Mouse (Mus musculus) limb, embryonic 11.5 days (tissue): ENCODE results near the gene Hip1. TPM values are rescaled to one million over a fixed set of nuclear protein-coding genes. Genes with fewer than 3 reads are reported as not detected.
A peak's percentile ranks its signal among the peaks of the same experiment; 100 is the strongest.

Source experiments
- ATAC-seq: fragments of 200-750 bp; cut with Nextera tagmentation; 2 replicates; pipeline ENCODE4 v1.8.0; 2017; ENCODE audit warnings: low read depth; ENCODE audit not compliant: insufficient number of reproducible peaks, low FRiP score, low TSS enrichment
- DNase-seq: peaks from one replicate; pipeline ENCODE4 v3.0.0-alpha.2; 2015; ENCODE audit warnings: low spot score
- H3K27ac ChIP-seq: fragments of 300-500 bp; sonication (generic); replicated peaks from 2 replicates; pipeline ENCODE4 v1.5.1; 2014; ENCODE audit warnings: low read depth, mild to moderate bottlenecking, low read length
- H3K27me3 ChIP-seq: fragments of 300-500 bp; sonication (generic); 2 replicates; pipeline ENCODE4 v1.6.1; 2014; ENCODE audit warnings: mild to moderate bottlenecking, low read length, mixed read lengths; ENCODE audit not compliant: control insufficient read depth, insufficient read depth
- H3K36me3 ChIP-seq: fragments of 300-500 bp; sonication (generic); 2 replicates; pipeline ENCODE4 v1.6.1; 2014; ENCODE audit warnings: mild to moderate bottlenecking, low read length, moderate library complexity, mixed read lengths; ENCODE audit not compliant: control insufficient read depth, insufficient read depth
- H3K4me1 ChIP-seq: fragments of 300-500 bp; sonication (generic); 2 replicates; pipeline ENCODE4 v1.6.1; 2014; ENCODE audit warnings: low read length, mixed read lengths; ENCODE audit not compliant: control insufficient read depth, insufficient read depth
- H3K4me2 ChIP-seq: fragments of 300-500 bp; sonication (generic); 2 replicates; pipeline ENCODE4 v1.6.1; 2014; ENCODE audit warnings: low read depth, mild to moderate bottlenecking, moderate library complexity; ENCODE audit not compliant: severe bottlenecking
- H3K4me3 ChIP-seq: fragments of 300-500 bp; sonication (generic); 2 replicates; pipeline ENCODE4 v1.5.1; 2014; ENCODE audit warnings: low read depth, low read length
- H3K9ac ChIP-seq: fragments of 300-500 bp; sonication (generic); 2 replicates; pipeline ENCODE4 v1.6.1; 2014; ENCODE audit warnings: mild to moderate bottlenecking, low read length
- H3K9me3 ChIP-seq: fragments of 300-500 bp; sonication (generic); 2 replicates; pipeline ENCODE4 v1.6.1; 2016; ENCODE audit warnings: low read length; ENCODE audit not compliant: control insufficient read depth
- WGBS: fragments of 180-500 bp; shearing (Covaris S2); extraction: QIAGEN DNeasy Blood & Tissue Kit; methylation state at CpG from one replicate; pipeline ENCODE4 v1.1.7; 2014; 5-methylcytosine and 5-hydroxymethylcytosine counted together
- polyA plus RNA-seq: library from polyadenylated mRNA; unstranded; fragments of >200 nt; fragmentation: Nextera tagmentation; extraction: Ambion mirVana; gene quantifications from 2 replicates; pipeline ENCODE4 v1.2.1, GENCODE M21; 2014

Gene Hip1
- polyA plus RNA-seq, 1 experiment from 2014 or later, result 35.2 TPM

DNA sequence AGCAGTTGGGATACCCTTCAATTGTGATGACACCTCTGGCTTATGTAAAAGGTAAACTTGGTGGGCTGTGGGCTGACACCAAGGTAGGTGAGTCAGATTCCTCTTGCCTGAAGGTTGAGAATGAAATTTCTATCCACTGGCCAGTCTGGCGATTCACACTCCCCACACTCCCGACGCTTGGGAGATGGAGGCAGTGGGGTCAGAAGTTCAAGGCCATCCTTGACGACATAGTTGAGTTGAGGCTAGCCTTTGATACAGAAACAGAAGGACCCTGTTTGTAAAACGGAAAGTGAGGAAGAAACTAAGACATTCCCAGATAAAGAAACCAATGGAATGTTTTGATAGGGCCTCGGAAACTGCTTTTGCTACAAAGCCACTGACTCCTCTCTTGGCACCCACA, 145.5 kb downstream of the Hip1 start:
- ATAC-seq (no peak), DNase-seq (no peak)
- Histone ChIP-seq H3K4me1 (no peaks in the 10 kb centered on the region), H3K9me3 (no peaks in the 10 kb centered on the region), H3K9ac (no peak overlapping the region), H3K27me3 (no peaks in the 10 kb centered on the region), H3K4me3 (no peak overlapping the region), H3K27ac (no peak overlapping the region), H3K4me2 (no peak overlapping the region), H3K36me3 (no peaks in the 10 kb centered on the region)
- 69% methylated on average over 6 of the region's 6 CpGs for WGBS

DNA sequence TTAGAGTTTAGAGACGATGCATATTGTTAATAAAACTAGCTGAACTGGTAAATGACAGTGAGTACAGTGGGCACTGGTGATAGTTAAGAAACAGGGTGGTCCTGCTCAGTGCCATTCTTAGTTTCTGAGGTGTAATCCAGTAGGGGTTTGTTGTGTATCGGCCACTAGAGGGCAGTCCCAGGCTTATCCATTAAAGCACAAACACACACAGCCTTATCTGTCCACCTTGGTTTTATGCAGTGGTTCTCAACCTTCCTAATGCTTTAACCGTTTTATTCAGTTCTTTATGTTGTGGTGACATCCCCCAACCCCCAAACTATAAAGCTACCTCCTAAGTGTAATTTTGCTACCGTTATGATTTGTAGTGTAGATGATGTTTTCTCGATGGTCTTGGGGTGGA, 149.1 kb downstream of the Hip1 start:
- WGBS, result 52% methylated on average over 5 of the region's 5 CpGs

DNA sequence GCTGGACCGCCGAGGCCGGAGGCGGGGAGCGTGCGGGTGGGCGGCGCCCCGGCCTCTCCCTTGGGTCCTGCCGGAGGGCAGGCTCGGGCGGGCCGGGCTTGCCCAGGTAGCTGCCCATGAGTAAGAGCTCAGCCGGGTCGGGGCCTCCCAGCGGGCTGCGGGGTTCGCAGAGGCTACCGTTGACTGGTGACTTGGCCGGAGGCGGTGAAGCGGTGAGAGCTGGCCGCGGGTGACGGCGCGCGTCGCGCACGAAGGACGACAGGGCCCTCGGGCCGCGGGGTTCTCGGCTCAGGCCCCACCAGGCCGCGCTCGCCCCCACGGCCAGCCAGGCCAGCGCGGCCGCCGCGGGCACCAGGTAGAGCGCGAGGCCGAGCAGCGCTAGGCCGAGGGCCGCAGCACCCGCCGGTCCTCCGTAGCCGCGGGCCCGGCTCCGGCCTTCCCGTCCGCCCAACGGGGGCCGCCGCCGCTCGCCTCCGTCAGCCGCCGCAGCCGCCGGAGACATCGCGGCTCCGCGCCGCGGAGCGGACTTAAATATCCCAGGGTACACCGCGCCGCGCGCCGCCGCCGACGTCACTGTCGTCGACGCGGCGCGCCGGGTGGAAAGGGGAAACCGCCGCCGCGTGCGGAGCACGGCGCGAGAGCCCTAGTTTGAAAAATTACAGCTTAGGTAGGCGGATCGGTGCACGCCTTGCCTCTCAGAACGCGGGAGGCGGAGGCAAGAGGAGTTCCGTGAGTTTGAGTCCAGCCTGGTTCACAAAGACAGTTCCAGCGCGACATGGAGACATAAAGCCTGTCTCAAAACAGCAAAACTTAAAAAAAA, 150.7 kb downstream of the Hip1 start, which contains the start of gene Pom121:
Pom121 (minus strand) TSS at position 543 of the 820 bp plus-strand sequence.
- Histone ChIP-seq H3K36me3 (peaks cover 8% of the 10 kb centered on the region; the same call in 1 of the 2 replicates), H3K4me3 (peak within 1 kb of the TSS; percentile 98), H3K4me1 (0 out of 2 replicates have a peak, but pooled peaks cover 3% of the 10 kb centered on the region), H3K9ac (peak within 1 kb of the TSS; percentile 93), H3K4me2 (peak within 1 kb of the TSS; percentile 69), H3K27ac (peak within 1 kb of the TSS; percentile 72), H3K9me3 (no peaks in the 10 kb centered on the region), H3K27me3 (no peaks in the 10 kb centered on the region)
- under 1% methylated on average over 95 of the region's 110 CpGs for WGBS
- ATAC-seq (peak; percentile 85), DNase-seq (peak; percentile 89)

More for the DNA sequence above, 149.1 kb downstream of the Hip1 start:
- Histone ChIP-seq H3K9me3 (no peaks in the 10 kb centered on the region), H3K4me3 (no peak overlapping the region), H3K36me3 (peaks cover 3% of the 10 kb centered on the region; the same call in 1 of the 2 replicates), H3K4me2 (no peak overlapping the region), H3K27me3 (no peaks in the 10 kb centered on the region), H3K9ac (no peak overlapping the region), H3K27ac (no peak overlapping the region), H3K4me1 (0 out of 2 replicates have a peak, but pooled peaks cover 3% of the 10 kb centered on the region)
- ATAC-seq (no peak), DNase-seq (peak; percentile 42)

- H3K36me3 ChIP-seq, result peaks cover 66% of the 10 kb centered on the region
- H3K27me3 ChIP-seq, result no peaks in the 10 kb centered on the region
- H3K9ac ChIP-seq, result no peak overlapping the region
- H3K9me3 ChIP-seq, result no peaks in the 10 kb centered on the region
- H3K27ac ChIP-seq, result no peak overlapping the region
- no peak for ATAC-seq
- no peak for DNase-seq
- H3K4me1 ChIP-seq, result no peaks in the 10 kb centered on the region
- H3K4me2 ChIP-seq, result no peak overlapping the region
- WGBS, result 85% methylated on average over 10 of the region's 10 CpGs
- no peak overlapping the region for H3K4me3 ChIP-seq
Observed at GRCm38 (mm10) chr5:135383771-135384170, 161.1 kb downstream of the Hip1 start.

GRCm38 (mm10) chr5:135382746-135383145, 162.2 kb downstream of the Hip1 start:
- Histone ChIP-seq H3K4me1 (no peaks in the 10 kb centered on the region), H3K4me2 (no peak overlapping the region), H3K27me3 (no peaks in the 10 kb centered on the region), H3K27ac (no peak overlapping the region), H3K9me3 (no peaks in the 10 kb centered on the region), H3K36me3 (peaks cover 63% of the 10 kb centered on the region), H3K4me3 (no peak overlapping the region), H3K9ac (no peak overlapping the region)
- ATAC-seq (no peak), DNase-seq (no peak)
- WGBS, result 91% methylated on average over 7 of the region's 7 CpGs

GRCm38 (mm10) chr5:135381356-135381925, 163.5 kb downstream of the Hip1 start:
- ATAC-seq (no peak), DNase-seq (no peak)
- no peak overlapping the region for H3K4me3 ChIP-seq
- no peak overlapping the region for H3K4me2 ChIP-seq
- H3K9ac ChIP-seq, result no peak overlapping the region
- peaks cover 58% of the 10 kb centered on the region for H3K36me3 ChIP-seq
- 93% methylated on average over 10 of the region's 10 CpGs for WGBS
- no peaks in the 10 kb centered on the region for H3K4me1 ChIP-seq
- no peak overlapping the region for H3K27ac ChIP-seq
- no peaks in the 10 kb centered on the region for H3K9me3 ChIP-seq
- H3K27me3 ChIP-seq, result no peaks in the 10 kb centered on the region

DNA sequence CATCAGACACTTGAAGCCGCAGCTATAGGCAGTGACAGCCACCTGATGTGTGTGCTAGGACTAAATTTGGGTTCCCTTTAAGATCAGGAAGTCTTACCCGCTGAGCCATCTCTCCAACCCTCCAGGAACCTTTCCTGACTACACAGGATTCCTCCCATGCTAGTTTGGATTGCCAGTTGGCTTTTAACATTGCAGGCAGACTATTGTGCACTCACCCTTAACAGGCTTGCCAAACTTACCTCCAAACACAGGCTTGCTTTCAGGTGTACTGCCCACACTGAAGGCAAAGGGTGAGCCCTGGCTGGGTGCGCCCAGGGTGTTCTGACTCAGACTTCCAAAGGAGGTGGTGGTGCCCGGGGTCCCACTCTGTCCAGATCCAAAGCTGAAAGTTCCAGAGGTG, 164.2 kb downstream of the Hip1 start:
- Histone ChIP-seq H3K4me3 (no peak overlapping the region), H3K27ac (no peak overlapping the region), H3K9ac (no peak overlapping the region), H3K27me3 (no peaks in the 10 kb centered on the region), H3K36me3 (peaks cover 63% of the 10 kb centered on the region), H3K9me3 (no peaks in the 10 kb centered on the region), H3K4me2 (no peak overlapping the region), H3K4me1 (no peaks in the 10 kb centered on the region)
- ATAC-seq, result no peak
- 97% methylated on average over 4 of the region's 4 CpGs for WGBS
- no peak for DNase-seq

- H3K9me3 ChIP-seq, result no peaks in the 10 kb centered on the region
- no peak overlapping the region for H3K9ac ChIP-seq
Observed at GRCm38 (mm10) chr5:135376341-135376740, 168.6 kb downstream of the Hip1 start.

More at GRCm38 (mm10) chr5:135376341-135376740, 168.6 kb downstream of the Hip1 start:
- Histone ChIP-seq H3K27me3 (no peaks in the 10 kb centered on the region), H3K4me2 (no peak overlapping the region), H3K4me3 (no peak overlapping the region), H3K36me3 (peaks cover 49% of the 10 kb centered on the region), H3K27ac (no peak overlapping the region), H3K4me1 (no peaks in the 10 kb centered on the region)
- DNase-seq (no peak), ATAC-seq (no peak)
- 70% methylated on average over 2 of the region's 2 CpGs for WGBS
